Mouse (Mus musculus) megakaryocyte, embryonic 14.5 days (primary cell): ENCODE results near the gene Arhgef18. TPM values are rescaled to one million over a fixed set of nuclear protein-coding genes. Genes with fewer than 3 reads are reported as not detected.

ENCODE experiments used
- H3K27me3 ChIP-seq: replicated peaks from 2 replicates; pipeline ENCODE3; 2012; ENCODE audit warnings: inconsistent platforms
- H3K36me3 ChIP-seq: replicated peaks from 2 replicates; pipeline ENCODE3; 2012; ENCODE audit warnings: low read length, inconsistent platforms, mixed read lengths
- H3K4me1 ChIP-seq: 2 replicates; pipeline ENCODE4 v1.6.1; 2012; ENCODE audit warnings: inconsistent platforms
- H3K4me3 ChIP-seq: replicated peaks from 2 replicates; pipeline ENCODE3; 2012; ENCODE audit warnings: moderate library complexity, mild to moderate bottlenecking, inconsistent platforms
- H3K9me3 ChIP-seq: 2 replicates; pipeline ENCODE4 v1.6.1; 2012; ENCODE audit warnings: inconsistent platforms
- FLI1 ChIP-seq: IDR thresholded peaks from 2 replicates; pipeline ENCODE4 v1.6.1; 2012; ENCODE audit warnings: low read length, inconsistent platforms, mixed read lengths
- GATA1 ChIP-seq: IDR thresholded peaks from 3 replicates; pipeline ENCODE4 v1.6.1; 2012; ENCODE audit warnings: mixed read lengths, low read length, inconsistent platforms, borderline replicate concordance
- polyA plus RNA-seq: library from polyadenylated mRNA; stranded (reverse); fragments of >175 nt; gene quantifications from 2 replicates; pipeline ENCODE4 v1.2.3, GENCODE M21; 2012; ENCODE audit warnings: low replicate concordance; ENCODE audit not compliant: insufficient read depth

Gene Arhgef18
- polyA plus RNA-seq, 1 experiment, result 16.0 TPM

DNA sequence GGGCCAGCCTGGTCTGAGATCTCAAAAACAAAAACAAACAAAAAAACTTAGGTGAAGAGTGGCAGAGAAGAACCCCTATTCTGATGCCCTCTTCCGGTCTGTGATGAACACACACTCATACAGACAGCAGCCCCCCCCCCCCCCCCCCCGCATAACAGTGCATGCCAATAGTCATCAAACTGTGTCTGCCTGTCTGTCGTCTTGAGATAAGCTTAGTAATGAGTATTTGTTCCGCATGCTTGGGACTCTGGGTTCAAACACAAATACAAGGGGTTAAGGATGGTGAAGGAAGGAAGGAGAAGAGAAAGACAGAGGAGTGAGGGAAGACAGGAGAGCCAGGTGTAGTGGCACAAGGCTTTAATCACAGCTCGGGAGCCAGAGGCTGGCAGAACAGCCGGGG, 43.7 kb downstream of the Arhgef18 start:
- Histone ChIP-seq H3K27me3 (no peaks in the 10 kb centered on the region), H3K36me3 (peaks cover 98% of the 10 kb centered on the region), H3K4me1 (peaks cover 5% of the 10 kb centered on the region; the same call in 1 of the 2 replicates), H3K9me3 (no peaks in the 10 kb centered on the region), H3K4me3 (no peak overlapping the region)
- TF ChIP-seq FLI1 (no peak), GATA1 (no peak)

DNA sequence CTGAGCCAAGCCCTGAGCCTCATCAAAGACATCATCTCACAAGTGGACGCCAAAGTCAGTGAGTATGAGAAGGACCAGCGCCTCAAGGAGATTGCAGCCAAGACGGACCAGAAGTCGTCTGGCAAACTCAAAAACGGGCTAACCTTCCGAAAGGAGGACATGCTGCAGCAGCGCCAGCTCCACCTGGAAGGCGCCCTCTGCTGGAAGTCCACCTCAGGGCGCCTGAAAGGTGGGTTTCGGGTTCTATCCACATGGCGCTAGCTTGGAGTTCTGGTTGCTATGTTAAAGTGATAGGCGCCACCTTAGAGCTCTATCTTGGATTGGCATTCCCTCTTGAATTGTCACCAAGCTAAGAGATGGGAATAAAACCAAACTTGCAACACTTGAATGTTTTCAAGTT, 46.7 kb downstream of the Arhgef18 start:
- Histone ChIP-seq H3K9me3 (no peaks in the 10 kb centered on the region), H3K4me1 (no peaks in the 10 kb centered on the region), H3K36me3 (peaks cover 93% of the 10 kb centered on the region), H3K27me3 (no peaks in the 10 kb centered on the region), H3K4me3 (no peak overlapping the region)
- TF ChIP-seq GATA1, result no peak
- TF ChIP-seq FLI1, result no peak

DNA sequence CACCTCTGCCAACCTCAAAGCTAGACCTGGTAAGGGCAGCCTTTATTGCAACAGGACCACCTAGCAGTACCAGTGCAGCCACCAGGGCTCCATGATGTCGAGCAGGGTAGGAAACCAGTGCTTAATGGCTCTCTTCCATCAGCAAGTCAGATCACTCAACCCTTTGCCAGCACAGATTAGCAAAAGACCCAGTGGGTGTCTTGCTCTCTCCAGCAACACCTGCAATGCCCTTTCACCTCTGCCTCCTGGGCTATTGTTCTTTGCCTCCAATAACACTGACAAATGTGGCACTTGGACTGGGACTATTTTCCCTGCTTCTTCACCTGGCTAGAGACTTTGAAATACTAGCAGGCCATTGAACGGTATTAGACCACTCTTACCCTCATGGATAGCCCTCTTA, 56.4 kb downstream of the Arhgef18 start:
- TF ChIP-seq FLI1 (no peak), GATA1 (no peak)
- peaks cover 96% of the 10 kb centered on the region for H3K36me3 ChIP-seq
- peaks cover 3% of the 10 kb centered on the region; the same call in 1 of the 2 replicates for H3K4me1 ChIP-seq
- H3K27me3 ChIP-seq, result no peaks in the 10 kb centered on the region
- H3K4me3 ChIP-seq, result no peak overlapping the region
- no peaks in the 10 kb centered on the region for H3K9me3 ChIP-seq

DNA sequence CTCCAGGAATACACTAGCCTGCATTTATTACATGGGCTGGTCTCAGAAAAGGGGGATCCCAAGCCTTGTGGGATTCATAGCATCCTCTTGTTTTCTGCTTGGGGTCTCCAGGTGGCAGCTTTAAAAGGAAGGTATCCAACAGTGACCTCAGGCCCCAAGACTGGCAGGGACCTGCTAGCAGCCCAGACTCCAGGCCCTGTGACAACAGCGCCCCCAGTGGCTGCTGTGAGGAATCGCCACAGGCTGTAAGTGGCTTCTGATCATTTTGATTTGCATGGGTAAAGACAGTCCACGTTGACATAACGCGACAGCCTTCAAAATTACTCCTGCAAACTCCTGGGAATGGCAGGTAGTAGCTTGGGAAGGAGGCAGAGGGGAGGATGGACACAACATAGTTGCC, 57.9 kb downstream of the Arhgef18 start:
- Histone ChIP-seq H3K4me3 (no peak overlapping the region), H3K36me3 (peaks cover 99% of the 10 kb centered on the region), H3K4me1 (peaks cover 3% of the 10 kb centered on the region; the same call in 1 of the 2 replicates), H3K27me3 (no peaks in the 10 kb centered on the region), H3K9me3 (no peaks in the 10 kb centered on the region)
- TF ChIP-seq GATA1 (no peak), FLI1 (no peak)

DNA sequence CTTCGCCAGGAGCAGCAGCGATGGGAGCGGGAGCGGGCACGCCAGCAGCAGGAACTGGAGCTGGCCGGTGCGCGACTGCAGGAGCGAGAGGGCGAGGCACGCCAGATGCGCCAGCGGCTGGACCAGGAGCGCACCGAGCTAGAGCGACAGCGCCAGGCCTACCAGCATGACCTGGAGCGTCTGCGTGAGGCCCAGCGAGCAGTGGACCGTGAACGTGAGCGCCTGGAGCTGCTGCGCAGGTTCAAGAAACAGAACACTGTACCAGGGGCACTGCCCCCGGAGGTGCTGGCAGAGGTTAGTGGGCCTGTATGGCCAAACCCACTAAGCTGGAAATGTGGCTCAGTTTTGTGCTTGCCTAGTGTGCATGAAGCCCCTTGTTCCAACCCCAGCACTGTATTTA, 59.2 kb downstream of the Arhgef18 start:
- no peak overlapping the region for H3K4me3 ChIP-seq
- no peaks in the 10 kb centered on the region for H3K27me3 ChIP-seq
- no peaks in the 10 kb centered on the region for H3K9me3 ChIP-seq
- H3K36me3 ChIP-seq, result peaks cover 100% of the 10 kb centered on the region
- peaks cover 3% of the 10 kb centered on the region; the same call in 1 of the 2 replicates for H3K4me1 ChIP-seq
- no peak for TF ChIP-seq GATA1
- no peak for TF ChIP-seq FLI1

DNA sequence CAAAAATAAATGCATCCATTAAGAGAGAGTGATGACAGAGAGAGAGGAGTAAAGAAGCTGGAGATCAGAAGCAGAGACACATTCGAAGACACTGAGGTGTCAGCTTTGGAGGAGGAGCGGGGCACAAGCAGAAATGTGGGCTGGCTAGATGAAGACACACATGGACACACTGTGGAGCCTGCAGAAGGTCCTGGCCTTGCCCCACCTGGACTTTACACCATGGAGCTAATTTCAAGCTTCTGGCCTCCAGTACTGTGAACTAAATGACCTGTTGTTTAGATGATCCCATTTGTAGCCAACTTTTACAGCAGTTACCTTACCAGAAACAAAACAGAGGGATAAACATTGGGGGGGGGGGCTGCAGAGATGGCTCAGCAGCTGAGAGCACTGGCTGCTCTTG, 70.4 kb downstream of the Arhgef18 start:
- H3K36me3 ChIP-seq, result peaks cover 56% of the 10 kb centered on the region
- no peaks in the 10 kb centered on the region for H3K27me3 ChIP-seq
- TF ChIP-seq GATA1, result no peak
- TF ChIP-seq FLI1, result no peak
- no peak overlapping the region for H3K4me3 ChIP-seq
- no peaks in the 10 kb centered on the region for H3K9me3 ChIP-seq
- peaks cover 58% of the 10 kb centered on the region for H3K4me1 ChIP-seq

DNA sequence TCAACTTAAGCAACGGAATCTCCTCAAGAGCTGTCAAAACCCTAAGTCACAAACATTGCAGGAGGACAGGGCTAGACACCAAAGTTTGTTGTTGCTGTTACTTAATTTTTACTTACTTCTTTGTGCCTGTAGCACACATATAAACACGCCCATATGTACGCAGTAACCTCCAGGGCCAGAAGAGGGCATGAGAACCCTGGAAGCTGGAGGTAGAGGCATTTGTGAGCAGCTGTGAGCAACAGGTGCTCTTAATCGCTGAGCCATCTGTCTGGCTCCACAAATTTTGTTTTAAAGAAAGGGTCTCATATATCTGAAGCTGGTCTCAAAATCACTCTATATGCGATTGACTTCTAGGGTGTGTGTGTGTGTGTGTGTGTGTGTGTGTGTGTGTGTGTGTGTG, 71.5 kb downstream of the Arhgef18 start:
- H3K27me3 ChIP-seq, result no peaks in the 10 kb centered on the region
- H3K4me3 ChIP-seq, result no peak overlapping the region
- H3K4me1 ChIP-seq, result peaks cover 52% of the 10 kb centered on the region
- no peaks in the 10 kb centered on the region for H3K9me3 ChIP-seq
- no peak for TF ChIP-seq GATA1
- TF ChIP-seq FLI1, result no peak
- peaks cover 46% of the 10 kb centered on the region for H3K36me3 ChIP-seq

DNA sequence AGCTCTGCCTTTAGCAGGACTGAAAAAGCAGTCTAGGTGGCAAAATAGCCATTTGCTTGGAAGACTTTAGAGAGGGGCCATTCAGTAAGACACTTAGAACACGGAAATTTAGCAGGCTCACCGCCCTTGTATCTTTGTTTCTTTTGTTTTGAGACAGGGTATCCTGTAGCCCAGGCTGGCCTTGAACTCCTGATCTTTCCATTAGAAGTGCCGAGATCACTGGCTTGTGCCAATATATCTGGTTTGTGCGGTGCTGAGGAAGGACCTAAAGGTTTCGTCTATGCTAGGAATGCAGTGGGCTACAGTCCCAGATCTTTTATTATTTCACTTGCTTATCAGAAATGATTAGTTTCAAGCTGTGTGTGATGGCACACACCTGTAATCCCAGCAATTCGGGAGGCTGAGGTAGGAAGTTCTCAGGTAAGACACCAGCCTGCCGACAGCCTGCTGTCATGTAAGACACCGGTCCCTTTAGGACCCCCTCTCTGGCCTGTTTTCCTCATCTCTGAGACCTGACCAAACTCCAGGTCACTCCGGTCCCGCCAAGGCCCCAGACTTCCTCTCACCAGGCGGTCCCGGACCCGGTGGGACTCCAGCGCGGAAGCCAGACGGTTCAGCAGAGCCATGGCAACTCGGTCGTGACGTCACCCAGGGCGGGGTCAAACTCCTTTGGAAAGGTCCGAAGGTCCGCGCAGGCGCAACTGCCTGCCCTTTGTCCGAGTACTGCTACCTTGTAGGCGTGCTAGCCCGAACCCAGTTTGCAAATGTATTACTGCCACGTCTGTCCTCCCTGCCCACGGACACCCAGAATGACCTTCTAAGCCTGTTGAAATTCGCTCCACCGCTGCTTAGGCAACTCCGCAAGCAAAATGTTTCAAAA, 74.4 kb downstream of the Arhgef18 start, which contains the start of gene Pex11g:
Pex11g (minus strand) TSS at position 675 of the 880 bp plus-strand sequence.
- H3K9me3 ChIP-seq, result no peaks in the 10 kb centered on the region
- H3K27me3 ChIP-seq, result peaks cover 4% of the 10 kb centered on the region
- H3K4me3 ChIP-seq, result peak within 1 kb of the TSS; percentile 95
- peaks cover 27% of the 10 kb centered on the region for H3K4me1 ChIP-seq
- no peak for TF ChIP-seq GATA1
- no peak for TF ChIP-seq FLI1
- peaks cover 25% of the 10 kb centered on the region for H3K36me3 ChIP-seq

DNA sequence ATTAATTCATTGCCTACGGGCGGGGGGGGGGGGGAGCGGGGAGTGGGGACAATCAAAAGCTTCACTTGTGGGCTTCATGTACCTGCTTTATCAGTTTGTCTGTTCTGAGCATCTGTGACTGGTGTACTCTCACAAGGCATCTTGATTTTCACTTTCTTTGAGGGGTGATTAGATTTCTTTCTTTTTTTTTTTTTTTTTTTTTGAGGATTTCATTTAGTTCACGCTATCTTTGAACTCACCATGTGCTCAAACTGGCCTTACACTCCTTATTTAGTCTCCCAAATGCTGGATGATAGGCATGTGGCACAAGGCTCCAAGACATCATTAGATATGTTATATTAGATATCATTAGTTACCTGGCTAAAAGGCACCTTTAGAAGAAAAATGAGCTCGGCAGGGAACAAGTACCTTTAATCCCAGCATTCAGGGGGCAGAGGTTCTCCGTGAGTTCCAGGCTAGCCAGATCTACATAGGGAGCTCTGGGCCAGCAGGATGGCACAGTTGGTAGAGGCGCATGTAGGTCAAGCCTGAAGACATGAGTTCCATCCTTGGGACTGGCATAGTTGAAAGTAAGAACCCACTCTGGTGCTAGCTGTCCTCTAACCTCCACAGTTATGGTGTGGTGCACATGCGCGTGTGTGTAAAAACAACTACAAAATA, 75.2 kb downstream of the Arhgef18 start:
- H3K27me3 ChIP-seq, result peaks cover 4% of the 10 kb centered on the region
- no peaks in the 10 kb centered on the region for H3K9me3 ChIP-seq
- peaks cover 19% of the 10 kb centered on the region for H3K36me3 ChIP-seq
- peak overlapping the region; percentile 95 for H3K4me3 ChIP-seq
- peaks cover 27% of the 10 kb centered on the region for H3K4me1 ChIP-seq
- TF ChIP-seq GATA1 (no peak), FLI1 (no peak)

DNA sequence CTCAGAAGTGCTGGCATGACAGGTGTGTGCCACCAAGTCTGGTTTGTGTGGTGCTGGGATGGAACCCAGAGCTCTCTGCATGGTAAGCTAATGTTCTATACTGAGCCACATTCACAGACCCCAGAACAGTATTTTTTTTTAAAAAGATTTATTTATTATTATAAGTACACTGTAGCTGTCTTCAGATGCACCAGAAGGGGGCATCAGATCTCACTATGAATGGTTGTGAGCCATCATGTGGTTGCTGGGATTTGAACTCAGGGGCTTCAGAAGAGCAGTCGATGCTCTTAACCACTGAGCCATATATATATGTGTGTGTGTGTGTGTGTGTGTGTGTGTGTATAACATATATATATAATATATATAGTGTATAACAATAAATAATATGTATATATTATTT, 76.0 kb downstream of the Arhgef18 start:
- TF ChIP-seq FLI1 (no peak), GATA1 (no peak)
- H3K36me3 ChIP-seq, result peaks cover 11% of the 10 kb centered on the region

DNA sequence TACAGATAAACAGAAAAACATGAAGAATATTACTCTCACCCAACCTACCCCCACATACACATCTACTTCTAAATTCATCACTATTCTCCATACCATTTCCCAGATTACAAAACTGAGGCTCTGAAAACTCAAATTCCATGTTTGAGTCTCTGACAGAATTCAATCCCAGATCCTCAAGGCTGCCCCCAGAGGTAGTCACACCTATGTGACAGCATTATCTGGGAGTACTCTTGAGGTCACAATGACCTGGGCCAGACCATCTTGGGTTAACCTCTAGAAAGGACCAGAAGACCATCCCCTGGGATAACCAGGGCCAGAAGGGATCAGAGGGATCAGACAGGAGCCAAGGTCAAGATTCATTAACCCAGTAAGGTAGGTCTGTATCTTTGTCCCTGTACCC, 77.8 kb downstream of the Arhgef18 start, which contains the start of gene Tex45:
Tex45 (plus strand) TSS at position 301 of the 400 bp plus-strand sequence.
- peaks cover 23% of the 10 kb centered on the region for H3K4me1 ChIP-seq
- no peaks in the 10 kb centered on the region for H3K9me3 ChIP-seq
- no peaks in the 10 kb centered on the region for H3K36me3 ChIP-seq

More for the DNA sequence above, 76.0 kb downstream of the Arhgef18 start:
- peaks cover 4% of the 10 kb centered on the region for H3K27me3 ChIP-seq
- no peaks in the 10 kb centered on the region for H3K9me3 ChIP-seq
- no peak overlapping the region for H3K4me3 ChIP-seq
- peaks cover 27% of the 10 kb centered on the region for H3K4me1 ChIP-seq

More for the DNA sequence above, 77.8 kb downstream of the Arhgef18 start, which contains the start of gene Tex45:
- Histone ChIP-seq H3K27me3 (peaks cover 6% of the 10 kb centered on the region), H3K4me3 (no peak within 1 kb of the TSS)
- TF ChIP-seq FLI1, result no peak
- TF ChIP-seq GATA1, result no peak
